Mouse (Mus musculus): ENCODE data around the gene Gm21860. TPM values are rescaled to one million over a fixed set of nuclear protein-coding genes. Genes with fewer than 3 reads are reported as not detected.
A peak's percentile ranks its signal among the peaks of the same experiment; 100 is the strongest.
"Not testable (repeated sequence)": the region's sequence is repeated elsewhere in the genome, so short reads cannot be mapped to it uniquely, and the experiment has no call there.

Gm21860 gene
- polyA plus RNA-seq, 1 experiment from 2014 or later: not detected

DNA sequence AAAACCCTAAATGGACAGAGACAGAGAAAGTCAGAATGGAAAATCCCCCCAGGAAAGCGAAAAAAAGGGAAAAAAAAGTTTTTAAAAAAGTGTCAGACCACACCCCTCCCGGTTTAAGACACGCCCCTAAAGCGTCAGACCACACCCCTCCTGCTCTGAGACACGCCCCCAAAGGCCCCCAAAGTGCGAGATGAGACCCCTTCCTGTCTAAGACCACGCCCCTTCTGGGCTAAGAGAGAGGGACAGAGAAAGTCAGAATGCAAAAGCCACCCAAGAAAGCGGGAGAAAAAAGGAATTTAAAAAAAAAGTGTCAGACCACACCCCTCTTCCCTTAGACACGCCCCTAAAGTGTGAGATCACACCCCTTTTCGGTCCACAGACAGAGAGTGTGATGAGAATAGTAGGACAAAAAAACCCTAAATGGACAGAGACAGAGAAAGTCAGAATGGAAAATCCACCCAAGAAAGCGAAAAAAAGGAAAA, 15.0 kb downstream of the Gm21860 start:
- not testable (repeated sequence) for H3K27ac ChIP-seq; H3K4me2 ChIP-seq; H3K27me3 ChIP-seq; H3K4me3 ChIP-seq; H3K9ac ChIP-seq; ATAC-seq (replicated peaks; ENCODE audit: insufficient number of reproducible peaks, insufficient read depth, low FRiP score, low read depth); H3K4me1 ChIP-seq (replicated peaks)
- H3K36me3 ChIP-seq: peaks cover 32% of the 10 kb centered on the region
- 50% methylated on average over 11 of the region's 11 CpGs for WGBS
- H3K9me3 ChIP-seq (replicated peaks): peaks cover 36% of the 10 kb centered on the region

DNA sequence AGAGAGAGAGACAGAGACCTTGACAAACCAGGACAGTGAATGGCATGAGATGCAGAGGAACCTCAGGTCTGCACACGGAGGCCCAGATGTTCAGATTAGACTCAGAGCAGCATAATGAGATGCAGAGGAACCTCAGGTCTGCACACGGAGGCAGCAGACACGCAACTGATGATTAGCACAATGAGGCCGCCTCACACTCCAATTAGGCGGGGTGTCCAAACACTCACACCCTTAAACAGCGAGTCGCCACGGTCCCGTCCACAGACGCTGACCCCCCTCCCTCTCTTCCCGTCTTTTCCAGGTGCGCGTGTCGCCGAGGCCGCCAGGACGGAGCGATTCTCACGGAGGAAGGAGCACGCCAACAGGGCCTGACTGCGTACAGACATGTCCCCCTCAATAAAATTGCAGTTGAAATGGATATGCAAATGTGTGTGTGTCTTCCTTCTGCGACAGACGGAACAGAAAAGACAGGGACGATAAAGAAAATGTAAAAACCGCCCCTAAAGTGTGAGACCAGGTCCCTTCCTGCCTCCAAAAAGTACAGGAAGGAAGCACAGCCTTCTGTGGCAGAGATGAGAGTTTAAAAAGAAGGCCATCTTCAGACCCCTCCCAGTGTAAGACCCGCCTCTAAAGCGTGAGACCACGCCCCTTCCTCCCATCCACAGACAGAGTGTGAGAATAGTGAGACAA, 15.6 kb downstream of the Gm21860 start:
- H3K27me3 ChIP-seq; H3K9ac ChIP-seq; H3K4me2 ChIP-seq; H3K4me3 ChIP-seq; H3K27ac ChIP-seq; H3K4me1 ChIP-seq (replicated peaks): not testable (repeated sequence)
- Histone ChIP-seq H3K36me3 (peaks cover 30% of the 10 kb centered on the region), H3K9me3 (replicated peaks) (peaks cover 31% of the 10 kb centered on the region)
- ATAC-seq (replicated peaks; ENCODE audit: insufficient number of reproducible peaks, insufficient read depth, low FRiP score, low read depth): peak; percentile 20
- WGBS: 69% methylated on average over 28 of the region's 28 CpGs

DNA sequence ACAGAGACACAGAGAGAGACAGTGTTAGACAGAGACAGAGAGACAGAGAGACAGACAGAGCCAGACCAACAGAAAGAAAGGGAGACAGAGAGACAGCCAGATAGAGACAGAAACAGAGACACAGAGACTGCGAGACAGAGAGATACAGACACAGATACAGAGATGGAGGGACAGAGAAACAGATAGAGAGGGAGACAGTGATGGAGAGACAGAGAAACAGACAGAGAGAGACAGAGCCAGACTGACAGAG, 16.3 kb downstream of the Gm21860 start:
- H3K4me2 ChIP-seq: no peak overlapping the region
- H3K9me3 ChIP-seq (replicated peaks): peaks cover 31% of the 10 kb centered on the region
- no peak overlapping the region for H3K27ac ChIP-seq
- H3K27me3 ChIP-seq: no peaks in the 10 kb centered on the region
- no peak overlapping the region for H3K4me3 ChIP-seq
- H3K4me1 ChIP-seq (replicated peaks): no peaks in the 10 kb centered on the region
- ATAC-seq (replicated peaks; ENCODE audit: insufficient number of reproducible peaks, insufficient read depth, low FRiP score, low read depth): no peak
- H3K9ac ChIP-seq: no peak overlapping the region
- WGBS: 70% methylated on average over 1 of the region's 1 CpGs
- peaks cover 30% of the 10 kb centered on the region for H3K36me3 ChIP-seq

DNA sequence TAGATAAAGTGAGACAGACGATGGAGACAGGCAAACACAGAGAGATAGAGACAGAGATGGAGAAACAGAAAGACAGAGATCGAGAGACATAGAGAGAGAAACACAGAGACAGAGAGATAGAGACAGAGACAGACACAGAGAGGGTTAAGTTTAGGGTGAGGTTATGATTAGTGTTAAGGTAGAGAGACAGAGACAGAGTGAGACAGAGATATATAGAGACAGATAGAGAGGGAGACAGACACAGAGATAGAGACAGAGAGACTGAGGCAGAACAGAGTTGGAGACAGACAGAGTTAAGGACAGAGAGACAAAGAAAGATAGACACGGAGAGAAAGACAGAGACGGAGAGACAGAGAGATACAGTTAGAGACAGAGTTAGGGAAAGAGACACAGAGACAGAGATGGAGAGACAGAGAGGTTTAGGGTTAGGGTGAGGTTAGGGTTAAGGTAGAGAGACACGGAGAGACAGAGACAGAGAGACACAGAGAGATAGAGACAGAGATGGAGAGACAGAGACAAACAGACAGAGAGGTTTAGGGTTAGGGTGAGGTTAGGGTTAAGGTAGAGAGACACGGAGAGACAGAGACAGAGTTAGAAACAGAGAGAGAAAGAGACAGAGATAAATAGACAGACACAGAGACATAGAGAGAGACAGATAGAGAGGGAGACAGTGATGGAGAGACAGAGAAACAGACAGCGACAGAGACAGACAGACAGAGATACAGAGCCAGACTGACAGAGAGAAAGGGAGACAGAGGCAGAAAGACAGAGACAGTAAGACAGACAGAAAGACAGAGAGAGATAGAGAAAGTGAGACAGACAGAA, 16.8 kb downstream of the Gm21860 start:
- 47% methylated on average over 4 of the region's 7 CpGs for WGBS
- no peaks in the 10 kb centered on the region for H3K4me1 ChIP-seq (replicated peaks)
- H3K9ac ChIP-seq: no peak overlapping the region
- peaks cover 30% of the 10 kb centered on the region for H3K9me3 ChIP-seq (replicated peaks)
- H3K4me2 ChIP-seq: no peak overlapping the region
- no peak overlapping the region for H3K4me3 ChIP-seq
- no peak overlapping the region for H3K27ac ChIP-seq
- H3K36me3 ChIP-seq: peaks cover 30% of the 10 kb centered on the region
- no peak for ATAC-seq (replicated peaks; ENCODE audit: insufficient number of reproducible peaks, insufficient read depth, low FRiP score, low read depth)
- H3K27me3 ChIP-seq: no peaks in the 10 kb centered on the region

DNA sequence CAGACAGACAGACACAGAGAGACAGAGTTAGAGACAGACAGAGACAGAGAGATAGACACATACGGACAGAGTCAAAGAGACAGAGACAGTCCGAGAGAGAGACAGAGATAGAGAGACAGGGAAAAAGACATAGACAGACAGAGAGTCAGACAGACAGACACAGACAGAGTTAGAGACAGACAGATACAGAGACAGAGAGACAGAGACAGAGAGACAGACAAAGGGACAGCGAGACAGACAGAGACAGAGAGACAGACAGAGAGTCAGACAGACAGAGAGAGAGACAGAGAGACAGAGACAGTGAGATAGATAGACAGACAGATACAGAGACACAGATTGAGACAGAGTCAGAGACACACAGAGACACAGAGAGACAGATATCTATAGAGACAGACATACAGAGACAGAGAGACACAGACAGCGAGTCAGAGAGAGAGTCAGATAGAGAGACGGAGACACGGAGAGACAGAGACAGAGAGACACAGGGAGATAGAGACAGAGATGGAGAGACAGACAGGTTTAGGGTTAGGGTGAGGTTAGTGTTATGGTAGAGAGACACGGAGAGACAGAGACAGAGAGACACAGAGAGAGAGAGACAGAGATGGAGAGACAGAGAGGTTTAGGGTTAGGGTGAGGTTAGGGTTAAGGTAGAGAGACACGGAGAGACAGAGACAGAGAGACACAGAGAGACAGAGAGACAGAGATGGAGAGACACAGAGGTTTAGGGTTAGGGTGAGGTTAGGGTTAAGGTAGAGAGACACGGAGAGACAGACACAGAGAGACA, 18.2 kb downstream of the Gm21860 start:
- 75% methylated on average over 6 of the region's 9 CpGs for WGBS

DNA sequence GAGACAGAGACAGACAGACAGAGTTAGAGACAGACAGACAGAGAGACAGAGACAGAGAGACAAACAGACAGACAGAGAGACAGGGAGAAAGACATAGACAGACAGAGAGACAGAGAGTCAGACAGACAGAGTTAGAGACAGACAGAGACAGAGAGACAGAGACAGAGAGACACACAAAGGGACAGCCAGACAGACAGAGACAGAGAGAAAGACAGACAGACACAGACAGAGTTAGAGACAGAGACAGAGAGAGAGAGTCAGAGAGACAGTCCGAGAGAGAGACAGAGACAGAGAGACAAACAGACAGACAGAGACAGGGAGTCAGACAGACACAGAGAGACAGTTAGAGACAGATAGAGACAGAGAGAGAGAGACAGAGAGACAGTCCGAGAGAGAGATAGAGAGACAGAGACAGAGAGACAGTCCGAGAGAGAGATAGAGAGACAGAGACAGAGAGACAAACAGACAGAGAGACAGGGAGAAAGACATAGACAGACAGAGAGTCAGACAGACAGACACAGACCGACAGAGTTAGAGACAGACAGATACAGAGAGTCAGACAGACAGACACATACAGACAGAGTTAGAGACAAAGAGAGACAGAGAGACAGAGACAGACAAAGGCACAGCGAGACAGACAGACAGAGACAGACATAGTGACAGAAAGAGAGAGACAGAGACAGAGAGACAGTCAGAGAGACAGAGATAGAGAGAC, 19.3 kb downstream of the Gm21860 start:
- not testable (repeated sequence) for H3K4me1 ChIP-seq (replicated peaks); H3K27me3 ChIP-seq; ATAC-seq (replicated peaks; ENCODE audit: insufficient number of reproducible peaks, insufficient read depth, low FRiP score, low read depth); H3K27ac ChIP-seq; H3K4me2 ChIP-seq; H3K9ac ChIP-seq; H3K4me3 ChIP-seq
- peaks cover 15% of the 10 kb centered on the region for H3K36me3 ChIP-seq
- WGBS: 74% methylated on average over 5 of the region's 5 CpGs
- H3K9me3 ChIP-seq (replicated peaks): peaks cover 11% of the 10 kb centered on the region

More for the DNA sequence above, 18.2 kb downstream of the Gm21860 start:
- not testable (repeated sequence) for H3K27me3 ChIP-seq; H3K4me3 ChIP-seq; ATAC-seq (replicated peaks; ENCODE audit: insufficient number of reproducible peaks, insufficient read depth, low FRiP score, low read depth); H3K9ac ChIP-seq; H3K4me1 ChIP-seq (replicated peaks); H3K4me2 ChIP-seq; H3K27ac ChIP-seq
- H3K9me3 ChIP-seq (replicated peaks): peaks cover 16% of the 10 kb centered on the region
- H3K36me3 ChIP-seq: peaks cover 18% of the 10 kb centered on the region

DNA sequence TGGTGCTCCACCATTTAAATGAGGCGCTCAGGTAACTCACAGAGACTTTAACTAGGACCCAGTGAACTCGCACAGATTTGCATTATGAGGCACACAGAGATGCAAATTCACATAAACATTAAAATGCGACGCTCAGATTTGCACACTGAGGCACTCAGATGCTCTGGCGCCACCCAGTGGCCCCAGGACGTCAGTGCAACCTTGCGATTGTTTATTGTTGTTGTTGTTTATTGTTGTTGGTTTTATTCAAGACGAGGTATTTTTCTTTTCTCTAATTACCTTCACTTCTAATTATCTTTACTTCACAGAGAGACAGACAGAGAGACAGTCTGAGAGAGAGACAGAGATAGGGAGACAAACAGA, 20.3 kb downstream of the Gm21860 start:
- H3K9ac ChIP-seq; H3K4me3 ChIP-seq; H3K36me3 ChIP-seq; ATAC-seq (replicated peaks; ENCODE audit: insufficient number of reproducible peaks, insufficient read depth, low FRiP score, low read depth); H3K27me3 ChIP-seq; H3K27ac ChIP-seq; H3K9me3 ChIP-seq (replicated peaks); H3K4me2 ChIP-seq; H3K4me1 ChIP-seq (replicated peaks): not testable (repeated sequence)
- WGBS: 57% methylated on average over 8 of the region's 8 CpGs

DNA sequence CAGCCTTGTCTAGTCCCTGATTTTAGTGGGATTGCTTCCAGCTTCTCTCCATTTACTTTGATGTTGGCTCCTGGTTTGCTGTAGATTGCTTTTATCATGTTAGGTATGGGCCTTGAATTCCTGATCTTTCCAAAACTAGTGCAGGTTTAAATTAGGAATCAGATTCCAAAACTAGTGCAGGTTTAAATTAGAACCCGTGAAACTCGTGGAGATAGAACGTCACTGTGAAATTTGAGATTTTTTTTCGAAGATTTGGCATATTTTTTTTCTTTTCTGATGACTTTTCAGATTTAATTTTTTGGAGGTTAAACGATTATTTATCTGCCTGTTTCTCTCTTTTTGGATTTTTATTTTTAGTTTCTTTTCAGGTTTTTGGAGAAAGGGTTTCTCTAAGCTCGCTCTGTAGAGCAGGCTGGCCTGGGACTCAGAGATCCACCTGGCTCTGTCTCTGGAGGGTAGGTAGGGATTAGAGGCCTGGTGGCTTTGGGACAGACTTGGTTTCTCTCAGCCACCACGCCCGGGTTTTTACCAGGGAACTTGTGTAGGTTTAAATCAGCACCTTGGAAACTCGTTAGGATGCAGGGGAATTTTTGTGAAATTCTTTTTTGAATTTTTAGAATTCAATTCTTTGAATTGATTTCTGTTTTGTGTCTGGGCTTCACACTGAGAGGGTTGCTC, 20.8 kb downstream of the Gm21860 start:
- ATAC-seq (replicated peaks; ENCODE audit: insufficient number of reproducible peaks, insufficient read depth, low FRiP score, low read depth); H3K9me3 ChIP-seq (replicated peaks); H3K4me3 ChIP-seq; H3K4me1 ChIP-seq (replicated peaks); H3K27ac ChIP-seq; H3K36me3 ChIP-seq; H3K27me3 ChIP-seq; H3K4me2 ChIP-seq; H3K9ac ChIP-seq: not testable (repeated sequence)
- WGBS: 69% methylated on average over 9 of the region's 9 CpGs

DNA sequence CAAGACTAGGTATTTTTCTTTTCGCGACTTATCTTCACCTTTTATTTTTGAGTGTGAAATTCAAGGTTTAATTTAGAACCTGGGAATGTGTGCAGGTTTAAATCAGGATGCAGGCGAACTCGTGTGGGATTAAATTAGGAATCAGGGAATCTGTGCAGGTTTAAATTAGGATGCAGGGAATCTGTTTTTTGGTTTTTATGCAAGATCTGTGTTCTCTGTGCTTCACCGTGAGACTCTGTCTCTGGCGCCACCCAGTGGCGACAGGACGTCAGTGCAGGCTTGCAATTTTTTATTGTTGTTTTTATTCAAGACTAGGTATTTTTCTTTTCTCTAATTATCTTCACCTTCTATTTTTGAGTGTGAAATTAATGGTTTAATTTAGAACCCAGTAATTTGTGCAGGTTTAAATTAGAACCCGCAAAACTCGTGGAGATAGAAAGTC, 22.5 kb downstream of the Gm21860 start:
- not testable (repeated sequence) for H3K4me3 ChIP-seq; H3K36me3 ChIP-seq; H3K27ac ChIP-seq; ATAC-seq (replicated peaks; ENCODE audit: insufficient number of reproducible peaks, insufficient read depth, low FRiP score, low read depth); H3K9me3 ChIP-seq (replicated peaks); H3K27me3 ChIP-seq; H3K4me2 ChIP-seq; H3K4me1 ChIP-seq (replicated peaks); H3K9ac ChIP-seq
- WGBS: 56% methylated on average over 10 of the region's 10 CpGs

DNA sequence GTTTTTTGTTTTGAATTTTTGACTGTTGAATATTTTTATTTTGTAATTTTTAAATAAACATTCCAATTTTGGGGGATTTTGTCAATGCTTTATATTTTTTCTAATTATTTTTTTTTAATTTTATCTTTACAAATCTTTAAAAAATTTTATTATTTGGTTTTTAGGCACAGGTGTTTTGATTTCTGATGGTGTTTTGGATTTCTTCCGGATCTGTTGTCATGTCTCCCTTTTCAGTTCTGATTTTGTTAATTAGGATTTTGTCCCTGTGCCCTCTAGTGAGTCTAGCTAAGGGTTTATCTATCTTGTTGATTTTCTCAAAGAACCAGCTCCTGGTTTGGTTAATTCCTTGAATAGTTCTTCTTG, 23.0 kb downstream of the Gm21860 start:
- H3K4me3 ChIP-seq; H3K36me3 ChIP-seq; ATAC-seq (replicated peaks; ENCODE audit: insufficient number of reproducible peaks, insufficient read depth, low FRiP score, low read depth); H3K27me3 ChIP-seq; H3K9me3 ChIP-seq (replicated peaks); H3K4me2 ChIP-seq; H3K9ac ChIP-seq; H3K27ac ChIP-seq; H3K4me1 ChIP-seq (replicated peaks): not testable (repeated sequence)
- WGBS: 55% methylated on average over 1 of the region's 1 CpGs
